ENCODE assay signal across 10 mouse cellular contexts in the genomic region with DNA sequence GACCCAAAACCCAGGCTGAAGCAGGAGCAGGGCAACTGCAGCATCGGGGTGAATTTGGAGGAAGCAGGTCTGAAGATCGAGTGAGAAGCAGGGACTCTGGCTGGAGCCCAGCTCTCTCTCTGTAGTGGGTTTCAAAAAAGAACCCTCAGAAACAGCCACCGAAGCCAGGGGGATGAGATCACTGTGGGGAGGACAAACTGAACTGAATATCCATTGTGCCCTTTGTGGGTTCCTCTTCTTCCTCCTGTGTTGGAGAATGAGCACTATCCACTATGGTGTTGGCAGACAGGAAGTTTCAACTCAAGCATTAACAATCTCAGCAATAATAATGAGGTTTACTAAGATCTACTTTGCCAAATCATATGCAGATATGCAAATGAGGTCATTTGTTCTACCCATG. TPM values are rescaled to one million over a fixed set of nuclear protein-coding genes. Genes with fewer than 3 reads are reported as not detected.
DNase-seq lines count a peak whose midpoint lies in the region; ATAC-seq and TF ChIP-seq lines count a peak whose summit lies in the region.
"Had no signal": no experiment of that assay in that cellular context is flagged by ENCODE, and none has a peak within 500 bp of the region (broad histone marks: within the 10 kb centered on the region; RNA-seq: fewer than 3 reads in every experiment).

No protein-coding gene starts in this region.

- H3K27me3 ChIP-seq in hindbrain, embryonic 12.5 days: no peaks in the 10 kb centered on the region
- H3K27me3 ChIP-seq in myocyte (ENCODE audit: control insufficient read depth, insufficient read depth, insufficient read length): no peaks in the 10 kb centered on the region

- H3K9ac ChIP-seq in hindbrain, embryonic 12.5 days: no peak overlapping the region

- ATAC-seq in common myeloid progenitor, adult 5-6 weeks (replicated peaks; ENCODE audit: low read depth, poor library complexity, severe bottlenecking): 0 out of 2 replicates have a peak, but pooled peaks have one; percentile 22
- ATAC-seq in hindbrain, embryonic 12.5 days (ENCODE audit: low FRiP score): no peak

- H3ac ChIP-seq in myocyte (ENCODE audit: control insufficient read depth, insufficient read length): no peak overlapping the region

- peaks cover 30% of the 10 kb centered on the region for H3K79me2 ChIP-seq in myocyte (ENCODE audit: control insufficient read depth, insufficient read depth)

- H3K4me3 ChIP-seq in hindbrain, embryonic 12.5 days: 0 out of 2 replicates have a peak overlapping the region, but pooled peaks have one; percentile 3
- H3K4me3 ChIP-seq in myocyte: peak overlapping the region; percentile 8
- H3K4me3 ChIP-seq: erythroblast, embryonic 14.5 days had no signal

- 61% methylated on average over 3 of the region's 3 CpGs for WGBS in hindbrain, embryonic 12.5 days

- no peak for TF ChIP-seq POLR2A in myocyte (IDR thresholded peaks at IDR 0.05; ENCODE audit: insufficient read length, low read depth)

- H3K4me1 ChIP-seq in hindbrain, embryonic 12.5 days: peaks cover 59% of the 10 kb centered on the region

- peak overlapping the region; percentile 89 for H3K4me2 ChIP-seq in hindbrain, embryonic 12.5 days (replicated peaks)
- H3K4me2 ChIP-seq in myocyte (ENCODE audit: low read depth): peak overlapping the region; percentile 97

- H3K9me3 ChIP-seq in hindbrain, embryonic 12.5 days (replicated peaks): peaks cover 8% of the 10 kb centered on the region; the same call in 1 of the 2 replicates

- H3K36me3 ChIP-seq in hindbrain, embryonic 12.5 days: peaks cover 31% of the 10 kb centered on the region
- no peaks in the 10 kb centered on the region for H3K36me3 ChIP-seq in myocyte (ENCODE audit: control insufficient read depth, insufficient read depth)

- peak; percentile 40 for DNase-seq in layer of hippocampus, adult 11-12 months (ENCODE audit: low spot score)
- no peak for DNase-seq in layer of hippocampus, adult 9-10 months (ENCODE audit: low spot score)
- no peak for DNase-seq in embryo, embryonic 11 days
- DNase-seq in adrenal gland, postnatal 14 days: no peak
- DNase-seq in MN1 (ENCODE audit: low spot score): no peak
- DNase-seq: thymus, postnatal 4 days had no signal

- H3K27ac ChIP-seq in hindbrain, embryonic 12.5 days: peak overlapping the region; percentile 66; the same call in 1 of the 2 replicates

TF ChIP-seq in myocyte, 11 proteins besides CTCF, POLR2A, EP300 and RAD21:
- TF ChIP-seq POLR2AphosphoS2 (IDR thresholded peaks at IDR 0.05; ENCODE audit: insufficient read length, low read depth): no peak
- no peak for TF ChIP-seq E2F4 (IDR thresholded peaks at IDR 0.05; ENCODE audit: insufficient read depth)
- TF ChIP-seq MYOD1 (IDR thresholded peaks at IDR 0.05; ENCODE audit: control insufficient read depth in 1 of 3, insufficient read length in 2 of 3, low read depth in 2 of 3): no peak
- TF ChIP-seq MAX (IDR thresholded peaks at IDR 0.05; ENCODE audit: low read depth): no peak
- TF ChIP-seq TCF3 (IDR thresholded peaks at IDR 0.05; ENCODE audit: insufficient read length, low read depth): no peak
- no peak for TF ChIP-seq MYOG (IDR thresholded peaks at IDR 0.05; ENCODE audit: control insufficient read depth in 1 of 3, insufficient read depth in 1 of 3, insufficient read length in 2 of 3, low read depth in 2 of 3)
- no peak for TF ChIP-seq TCF12 (IDR thresholded peaks at IDR 0.05; ENCODE audit: insufficient read depth, poor library complexity, severe bottlenecking)
- TF ChIP-seq CEBPB (IDR thresholded peaks at IDR 0.05; ENCODE audit: insufficient read depth, poor library complexity, severe bottlenecking): no peak
- no peak for TF ChIP-seq USF1 (IDR thresholded peaks at IDR 0.05; ENCODE audit: low read depth)
- no peak for TF ChIP-seq REST (IDR thresholded peaks at IDR 0.05; ENCODE audit: insufficient read depth, insufficient read length)
- TF ChIP-seq SRF (IDR thresholded peaks at IDR 0.05; ENCODE audit: control insufficient read depth, insufficient read length, low read depth): no peak

RNA-seq across cellular contexts. Expression of a gene that starts 7.1 kb away (rescaled TPM):
- total RNA-seq in common myeloid progenitor, adult 5-6 weeks (2017): 2.7 and 6.4 TPM in 2 replicates
- 64.2 and 64.8 TPM in 2 replicates for polyA plus RNA-seq in hindbrain, embryonic 12.5 days (2016; fragmentation: Nextera tagmentation; extraction: Ambion mirVana)
- 16.7 TPM for polyA plus RNA-seq in myocyte (2012; fragmentation: generic; extraction: Trizol)
- total RNA-seq in adrenal gland, postnatal 14 days (2021): 12.3 and 18.5 TPM in 2 replicates

RNA-seq across cellular contexts. Expression of a gene that starts 54.7 kb away (rescaled TPM):
- total RNA-seq in common myeloid progenitor, adult 5-6 weeks (2017): 36.7 and 47.4 TPM in 2 replicates
- polyA plus RNA-seq in hindbrain, embryonic 12.5 days (2016; fragmentation: Nextera tagmentation; extraction: Ambion mirVana): 19.2 and 20.9 TPM in 2 replicates
- polyA plus RNA-seq in myocyte (2012; fragmentation: generic; extraction: Trizol): 7.0 TPM
- total RNA-seq in adrenal gland, postnatal 14 days (2021): 34.7 and 38.2 TPM in 2 replicates
